In genomic region chr17:63969448-63969847, GRCm38 (mm10) we compare ENCODE assay signal across 24 mouse cellular contexts.
DNase-seq lines count a peak whose midpoint lies in the region; ATAC-seq lines count a peak whose summit lies in the region.
"Had no signal": no experiment of that assay in that cellular context is flagged by ENCODE, and none has a peak within 500 bp of the region (broad histone marks: within the 10 kb centered on the region; RNA-seq: fewer than 3 reads in every experiment).

No protein-coding gene starts in this region.

- WGBS in heart, embryonic 11.5 days (ENCODE audit: insufficient replicate concordance), result 45% methylated on average over 10 of the region's 10 CpGs
- 47% methylated on average over 10 of the region's 10 CpGs for WGBS in heart, embryonic 10.5 days
- 37% methylated on average over 10 of the region's 10 CpGs for WGBS in liver, embryonic 12.5 days (ENCODE audit: insufficient replicate concordance)
- WGBS in liver, embryonic 16.5 days (ENCODE audit: insufficient replicate concordance), result 32% methylated on average over 10 of the region's 10 CpGs

- DNase-seq in heart, embryonic 10.5 days (ENCODE audit: low spot score), result no peak
- peak; percentile 10 for DNase-seq in heart, postnatal 4 days
- DNase-seq in heart, adult 11 months, result no peak
- no peak for DNase-seq in liver
- DNase-seq: adrenal gland, postnatal 10 days; cerebellum, adult 18-20 months; cerebellum, postnatal 14 days; gastrocnemius, postnatal 25 days; kidney, postnatal 4 days; thymus, adult 18-20 months; thymus, postnatal 36 days had no signal

- H3K36me3 ChIP-seq in heart, embryonic 11.5 days (ENCODE audit: control insufficient read depth, insufficient read depth, low read length), result no peaks in the 10 kb centered on the region
- H3K36me3 ChIP-seq in heart, embryonic 10.5 days, result no peaks in the 10 kb centered on the region
- H3K36me3 ChIP-seq in liver, embryonic 12.5 days, result no peaks in the 10 kb centered on the region
- no peaks in the 10 kb centered on the region for H3K36me3 ChIP-seq in liver, embryonic 16.5 days (ENCODE audit: control insufficient read depth, insufficient read depth)
- H3K36me3 ChIP-seq: forebrain, embryonic 12.5 days; hindbrain, embryonic 15.5 days; limb, embryonic 12.5 days; liver, embryonic 15.5 days; midbrain, embryonic 12.5 days had no signal

- no peaks in the 10 kb centered on the region for H3K27me3 ChIP-seq in heart, embryonic 11.5 days (ENCODE audit: control insufficient read depth, insufficient read depth, low read length)
- H3K27me3 ChIP-seq in heart, embryonic 10.5 days (ENCODE audit: insufficient read depth, poor library complexity, severe bottlenecking), result no peaks in the 10 kb centered on the region
- no peaks in the 10 kb centered on the region for H3K27me3 ChIP-seq in liver, embryonic 12.5 days (replicated peaks)
- H3K27me3 ChIP-seq in liver, embryonic 16.5 days (ENCODE audit: control insufficient read depth, insufficient read depth, low read depth, low read length), result no peaks in the 10 kb centered on the region
- H3K27me3 ChIP-seq: embryonic facial prominence, embryonic 13.5 days; forebrain, embryonic 12.5 days; heart, embryonic 12.5 days; hindbrain, embryonic 15.5 days; kidney, embryonic 15.5 days; limb, embryonic 12.5 days; liver, embryonic 15.5 days; midbrain, embryonic 12.5 days had no signal

- no peak overlapping the region for H3K4me3 ChIP-seq in heart, embryonic 11.5 days (ENCODE audit: low read depth, low read length)
- no peak overlapping the region for H3K4me3 ChIP-seq in heart, embryonic 10.5 days
- no peak overlapping the region for H3K4me3 ChIP-seq in liver, embryonic 12.5 days
- H3K4me3 ChIP-seq in liver, embryonic 16.5 days (ENCODE audit: low read depth, low read length), result no peak overlapping the region
- H3K4me3 ChIP-seq: embryonic facial prominence, embryonic 13.5 days; erythroblast, embryonic 14.5 days; forebrain, embryonic 12.5 days; heart, embryonic 12.5 days; hindbrain, embryonic 15.5 days; kidney, embryonic 15.5 days; limb, embryonic 12.5 days; liver, embryonic 15.5 days; midbrain, embryonic 12.5 days had no signal

- H3K9me3 ChIP-seq in heart, embryonic 11.5 days (replicated peaks; ENCODE audit: control insufficient read depth, low read length), result no peaks in the 10 kb centered on the region
- H3K9me3 ChIP-seq in heart, embryonic 10.5 days, result no peaks in the 10 kb centered on the region
- no peaks in the 10 kb centered on the region for H3K9me3 ChIP-seq in liver, embryonic 12.5 days (replicated peaks)
- H3K9me3 ChIP-seq in liver, embryonic 16.5 days (replicated peaks; ENCODE audit: control insufficient read depth, low read length), result no peaks in the 10 kb centered on the region
- H3K9me3 ChIP-seq: embryonic facial prominence, embryonic 13.5 days; forebrain, embryonic 12.5 days; heart, embryonic 12.5 days; hindbrain, embryonic 15.5 days; kidney, embryonic 15.5 days; limb, embryonic 12.5 days; liver, embryonic 15.5 days; midbrain, embryonic 12.5 days had no signal

- H3K27ac ChIP-seq in heart, embryonic 11.5 days (ENCODE audit: low read depth, low read length), result peak overlapping the region; percentile 13; the same call in 1 of the 2 replicates
- no peak overlapping the region for H3K27ac ChIP-seq in heart, embryonic 10.5 days
- H3K27ac ChIP-seq in liver, embryonic 12.5 days, result 0 out of 2 replicates have a peak overlapping the region, but pooled peaks have one; percentile 25
- 0 out of 2 replicates have a peak overlapping the region, but pooled peaks have one; percentile 6 for H3K27ac ChIP-seq in liver, embryonic 16.5 days (ENCODE audit: low read length)
- H3K27ac ChIP-seq: embryonic facial prominence, embryonic 13.5 days; kidney, embryonic 15.5 days; limb, embryonic 12.5 days; liver, embryonic 15.5 days had no signal

- no peak overlapping the region for H3K9ac ChIP-seq in heart, embryonic 11.5 days (ENCODE audit: low read depth, low read length)
- H3K9ac ChIP-seq in liver, embryonic 12.5 days, result no peak overlapping the region
- H3K9ac ChIP-seq in liver, embryonic 16.5 days (ENCODE audit: low read depth, low read length), result no peak overlapping the region
- H3K9ac ChIP-seq: embryonic facial prominence, embryonic 13.5 days; forebrain, embryonic 12.5 days; heart, embryonic 12.5 days; hindbrain, embryonic 15.5 days; kidney, embryonic 15.5 days; limb, embryonic 12.5 days; liver, embryonic 15.5 days; midbrain, embryonic 12.5 days had no signal

- no peak for ATAC-seq in heart, embryonic 11.5 days (replicated peaks; ENCODE audit: insufficient number of reproducible peaks, low FRiP score, low TSS enrichment)
- no peak for ATAC-seq in liver, embryonic 12.5 days
- ATAC-seq in liver, embryonic 16.5 days (ENCODE audit: low read depth), result no peak
- ATAC-seq: intestine, embryonic 16.5 days had no signal

- no peak overlapping the region for H3K4me2 ChIP-seq in heart, embryonic 11.5 days
- H3K4me2 ChIP-seq in liver, embryonic 12.5 days, result no peak overlapping the region
- no peak overlapping the region for H3K4me2 ChIP-seq in liver, embryonic 16.5 days (ENCODE audit: low read depth, low read length)
- H3K4me2 ChIP-seq: embryonic facial prominence, embryonic 13.5 days; forebrain, embryonic 12.5 days; hindbrain, embryonic 15.5 days; kidney, embryonic 15.5 days; limb, embryonic 12.5 days; liver, embryonic 15.5 days; midbrain, embryonic 12.5 days had no signal

- H3K4me1 ChIP-seq in heart, embryonic 11.5 days (ENCODE audit: control insufficient read depth, insufficient read depth, low read length), result peaks cover 14% of the 10 kb centered on the region; the same call in 1 of the 2 replicates
- H3K4me1 ChIP-seq in heart, embryonic 10.5 days, result peaks cover 24% of the 10 kb centered on the region; the same call in 1 of the 2 replicates
- peaks cover 60% of the 10 kb centered on the region for H3K4me1 ChIP-seq in liver, embryonic 12.5 days
- peaks cover 20% of the 10 kb centered on the region for H3K4me1 ChIP-seq in liver, embryonic 16.5 days (ENCODE audit: control insufficient read depth, low read depth, low read length)
- H3K4me1 ChIP-seq: embryonic facial prominence, embryonic 13.5 days; limb, embryonic 12.5 days; midbrain, embryonic 12.5 days had no signal
